Mouse (Mus musculus) T-cell, adult 2 months (primary cell): Measurements from ENCODE around the gene 4833439L19Rik.
A peak's percentile ranks its signal among the peaks of the same experiment; 100 is the strongest.

ENCODE experiments used
- DNase-seq: peaks from one replicate; pipeline ENCODE4 v3.0.0; 2022; ENCODE audit warnings: low spot score

Gene 4833439L19Rik

GRCm38 (mm10) chr13:54521181-54521580 is 44.1 kb downstream of the 4833439L19Rik start:
- no peak for DNase-seq

DNA sequence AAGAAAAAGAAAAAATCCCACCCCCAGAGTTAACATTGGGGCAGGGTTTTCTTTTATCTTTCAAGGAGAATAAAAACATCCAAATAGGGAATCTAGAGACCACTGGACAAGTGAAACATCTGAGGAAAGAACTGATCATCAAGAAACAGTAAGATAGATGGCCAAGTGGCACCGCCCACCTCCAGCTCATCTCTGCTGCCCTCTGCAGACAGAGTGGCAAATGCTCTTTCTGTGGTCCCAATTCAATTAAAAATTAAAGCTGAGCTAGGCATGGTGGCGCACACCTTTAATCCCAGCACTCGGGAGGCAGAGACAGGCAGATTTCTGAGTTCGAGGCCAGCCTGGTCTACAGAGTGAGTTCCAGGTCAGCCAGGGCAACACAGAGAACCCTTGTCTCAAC is 45.0 kb downstream of the 4833439L19Rik start:
- peak; percentile 47 for DNase-seq

GRCm38 (mm10) chr13:54505920-54506319 is 59.3 kb downstream of the 4833439L19Rik start:
- no peak for DNase-seq

DNA sequence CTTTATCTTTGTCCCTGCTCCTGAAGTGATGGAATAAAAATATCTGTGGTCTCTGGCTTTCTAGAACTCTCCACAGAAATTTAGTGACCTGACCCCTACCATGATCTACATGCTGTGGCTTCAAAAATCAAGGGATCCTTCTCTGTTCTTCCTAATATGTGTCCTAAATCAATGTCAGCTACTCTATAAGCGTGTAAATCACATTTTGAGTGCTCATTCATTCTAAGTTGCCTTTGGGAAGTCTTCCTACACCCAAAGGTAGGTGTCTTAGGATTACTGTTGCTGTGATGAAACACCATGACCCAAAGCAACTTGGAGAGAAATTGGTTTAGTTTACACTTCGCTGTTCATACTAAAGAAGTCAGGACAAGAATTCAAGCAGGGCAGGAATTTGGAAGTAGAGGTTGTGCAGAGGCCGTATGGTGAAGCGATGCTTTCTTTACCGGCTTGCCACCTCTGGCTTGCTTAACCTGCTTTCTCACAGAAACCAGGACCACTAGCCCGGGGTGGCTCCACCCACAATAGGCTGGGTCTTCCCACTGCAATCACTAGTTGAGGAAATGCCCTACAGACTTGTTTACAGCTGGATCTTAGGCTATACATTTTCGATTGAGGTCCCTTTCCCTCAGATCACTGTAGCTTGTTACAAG is 60.5 kb downstream of the 4833439L19Rik start:
- peak; percentile 10 for DNase-seq

GRCm38 (mm10) chr13:54503604-54504521 is 61.4 kb downstream of the 4833439L19Rik start, which contains the start of gene Simc1:
Gene Simc1 (plus strand): TSS chr13:54503779.
- peak; percentile 64 for DNase-seq

DNA sequence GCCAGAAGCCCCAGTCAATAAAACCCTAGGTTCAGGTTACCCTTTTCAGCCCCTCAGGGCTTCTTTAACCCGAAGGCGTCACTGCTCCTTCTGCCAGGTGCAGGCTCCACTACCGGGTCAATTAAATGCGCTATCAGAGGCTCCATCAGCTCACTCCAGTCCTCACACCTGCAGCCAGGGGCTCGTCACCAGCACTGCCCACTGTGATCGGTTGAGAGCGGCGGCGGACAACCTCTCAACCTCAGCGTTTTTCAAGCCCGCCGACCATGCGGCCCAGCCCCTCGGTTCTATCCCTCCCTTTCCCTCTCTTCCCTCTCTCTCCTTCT is 62.0 kb downstream of the 4833439L19Rik start:
- DNase-seq = no peak

GRCm38 (mm10) chr13:54501957-54502690 is 63.1 kb downstream of the 4833439L19Rik start:
- DNase-seq = no peak

- DNase-seq = no peak
Observed at GRCm38 (mm10) chr13:54501352-54501751, 63.9 kb downstream of the 4833439L19Rik start.
